Mouse (Mus musculus) brain, embryonic 14.5 days (tissue): Measurements from ENCODE around the gene Slc25a43.

Experiments
- CTCF ChIP-seq: fragments of 200-500 bp; IDR thresholded peaks from 2 replicates; pipeline ENCODE4 v1.5.1; 2012; ENCODE audit warnings: inconsistent platforms, mild to moderate bottlenecking, moderate library complexity, borderline replicate concordance; ENCODE audit not compliant: insufficient read depth, insufficient read length; ENCODE audit errors: extremely low read depth
- POLR2A ChIP-seq: fragments of 200-500 bp; IDR thresholded peaks from 2 replicates; pipeline ENCODE4 v1.6.1; 2012; ENCODE audit warnings: mild to moderate bottlenecking, inconsistent platforms, borderline replicate concordance; ENCODE audit not compliant: poor library complexity, insufficient read depth, insufficient read length, severe bottlenecking; ENCODE audit errors: extremely low read depth

- TF ChIP-seq CTCF (no peak), POLR2A (no peak)
Observed at GRCm38 (mm10) chrX:36752586-36752985, 9.1 kb downstream of the Slc25a43 start.
